Mouse (Mus musculus) liver, embryonic 12.5 days (tissue): ENCODE measurements at regions not wholly inside any gene's neighbourhood (a gene's known extent, or its start where the extent isn't known, plus 50 kb on each side); places are given as distances from the start of the nearest gene placed in this dataset.

ENCODE experiments used
- ATAC-seq: fragments of 200-750 bp; cut with Nextera tagmentation; 2 replicates; pipeline ENCODE4 v1.8.0; 2017; ENCODE audit warnings: moderate number of reproducible peaks, mild to moderate bottlenecking, moderate library complexity
- H3K27ac ChIP-seq: fragments of 300-500 bp; sonication (generic); 2 replicates; pipeline ENCODE4 v1.5.1; 2016; ENCODE audit warnings: mild to moderate bottlenecking
- H3K27me3 ChIP-seq: fragments of 300-500 bp; sonication (generic); replicated peaks from 2 replicates; pipeline ENCODE4 v1.6.1; 2016; ENCODE audit warnings: mild to moderate bottlenecking, moderate library complexity
- H3K36me3 ChIP-seq: fragments of 300-500 bp; sonication (generic); 2 replicates; pipeline ENCODE4 v1.6.1; 2016; ENCODE audit warnings: mild to moderate bottlenecking, moderate library complexity
- H3K4me1 ChIP-seq: fragments of 300-500 bp; sonication (generic); 2 replicates; pipeline ENCODE4 v1.6.1; 2016
- H3K4me2 ChIP-seq: fragments of 300-500 bp; sonication (generic); 2 replicates; pipeline ENCODE4 v1.6.1; 2016; ENCODE audit warnings: mild to moderate bottlenecking, moderate library complexity
- H3K4me3 ChIP-seq: fragments of 300-500 bp; sonication (generic); 2 replicates; pipeline ENCODE4 v1.5.1; 2016; ENCODE audit warnings: mild to moderate bottlenecking, moderate library complexity
- H3K9ac ChIP-seq: fragments of 300-500 bp; sonication (generic); 2 replicates; pipeline ENCODE4 v1.6.1; 2016; ENCODE audit warnings: mild to moderate bottlenecking, moderate library complexity
- H3K9me3 ChIP-seq: fragments of 300-500 bp; sonication (generic); replicated peaks from 2 replicates; pipeline ENCODE4 v1.6.1; 2016; ENCODE audit warnings: mild to moderate bottlenecking, moderate library complexity
- WGBS: fragments of 180-500 bp; shearing (Covaris S2); methylation state at CpG from one replicate; pipeline ENCODE4 v1.1.7; 2016; ENCODE audit not compliant: insufficient replicate concordance; 5-methylcytosine and 5-hydroxymethylcytosine counted together

- H3K27ac ChIP-seq: no peak overlapping the region
- no peaks in the 10 kb centered on the region for H3K36me3 ChIP-seq
- H3K9ac ChIP-seq: no peak overlapping the region
- H3K4me2 ChIP-seq: no peak overlapping the region
- H3K4me3 ChIP-seq: no peak overlapping the region
- H3K27me3 ChIP-seq: no peaks in the 10 kb centered on the region
- H3K4me1 ChIP-seq: peaks cover 8% of the 10 kb centered on the region; the same call in 1 of the 2 replicates
- WGBS: 37% methylated on average over 4 of the region's 4 CpGs
- no peak for ATAC-seq
- H3K9me3 ChIP-seq: no peaks in the 10 kb centered on the region
Observed at GRCm38 (mm10) chr13:28669832-28670585, 283.5 kb downstream of the Sox4 start.

DNA sequence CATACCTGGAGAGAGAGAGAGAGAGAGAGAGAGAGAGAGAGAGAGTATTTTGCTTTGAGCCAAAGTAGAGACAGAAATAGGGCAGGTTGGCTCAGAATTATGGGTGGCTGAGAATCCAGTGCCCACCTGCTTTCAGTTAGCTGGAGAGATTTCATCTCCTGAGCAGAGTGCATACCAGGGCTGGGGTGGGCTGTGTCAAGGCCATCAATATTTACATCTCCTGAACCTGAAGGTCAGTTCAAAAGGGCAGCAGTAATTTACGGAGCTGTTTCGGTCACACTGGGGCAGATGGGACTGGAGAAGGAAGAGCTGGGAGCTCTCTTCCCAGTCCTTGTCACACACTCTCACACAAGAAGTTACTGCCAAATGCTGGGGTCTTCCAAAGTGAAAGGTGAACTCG, 286.7 kb downstream of the Sox4 start:
- no peak; the same call in 1 of the 2 replicates for ATAC-seq

GRCm38 (mm10) chr13:28665150-28665549, 288.4 kb downstream of the Sox4 start:
- no peak overlapping the region for H3K4me3 ChIP-seq
- no peak overlapping the region for H3K4me2 ChIP-seq
- no peak overlapping the region for H3K27ac ChIP-seq
- H3K9ac ChIP-seq: no peak overlapping the region
- H3K36me3 ChIP-seq: no peaks in the 10 kb centered on the region
- no peaks in the 10 kb centered on the region for H3K9me3 ChIP-seq
- WGBS: 63% methylated on average over 5 of the region's 5 CpGs
- peaks cover 14% of the 10 kb centered on the region for H3K4me1 ChIP-seq
- H3K27me3 ChIP-seq: no peaks in the 10 kb centered on the region
- no peak for ATAC-seq

More for the DNA sequence above, 286.7 kb downstream of the Sox4 start:
- peaks cover 16% of the 10 kb centered on the region for H3K4me1 ChIP-seq
- H3K36me3 ChIP-seq: no peaks in the 10 kb centered on the region
- WGBS: 61% methylated on average over 3 of the region's 3 CpGs
- H3K4me2 ChIP-seq: no peak overlapping the region
- H3K9me3 ChIP-seq: no peaks in the 10 kb centered on the region
- no peaks in the 10 kb centered on the region for H3K27me3 ChIP-seq
- no peak overlapping the region for H3K9ac ChIP-seq
- H3K27ac ChIP-seq: no peak overlapping the region
- no peak overlapping the region for H3K4me3 ChIP-seq

DNA sequence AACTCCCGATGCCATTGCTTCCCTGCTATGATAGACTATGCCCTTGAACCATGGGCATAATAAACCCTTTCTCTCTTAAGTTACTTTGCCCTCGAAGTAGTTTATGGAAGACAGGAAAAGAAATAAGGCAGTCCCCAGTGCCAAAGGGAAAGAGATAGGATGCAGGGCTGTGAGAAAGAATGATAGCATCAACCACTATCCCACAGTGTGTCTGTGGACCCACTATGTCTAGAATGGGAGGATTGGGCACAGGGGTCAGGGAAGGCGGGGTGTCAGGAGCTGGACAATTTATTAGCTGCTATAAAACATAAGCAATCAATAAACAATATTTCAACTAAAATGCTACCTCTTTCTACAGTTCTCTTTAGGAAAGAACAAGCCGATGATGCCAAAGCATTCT, 288.8 kb downstream of the Sox4 start:
- H3K9me3 ChIP-seq: no peaks in the 10 kb centered on the region
- no peak overlapping the region for H3K4me3 ChIP-seq
- no peak overlapping the region for H3K9ac ChIP-seq
- peaks cover 14% of the 10 kb centered on the region for H3K4me1 ChIP-seq
- ATAC-seq: no peak
- no peaks in the 10 kb centered on the region for H3K27me3 ChIP-seq
- no peak overlapping the region for H3K4me2 ChIP-seq
- H3K36me3 ChIP-seq: no peaks in the 10 kb centered on the region
- no peak overlapping the region for H3K27ac ChIP-seq
- 65% methylated on average over 4 of the region's 4 CpGs for WGBS

DNA sequence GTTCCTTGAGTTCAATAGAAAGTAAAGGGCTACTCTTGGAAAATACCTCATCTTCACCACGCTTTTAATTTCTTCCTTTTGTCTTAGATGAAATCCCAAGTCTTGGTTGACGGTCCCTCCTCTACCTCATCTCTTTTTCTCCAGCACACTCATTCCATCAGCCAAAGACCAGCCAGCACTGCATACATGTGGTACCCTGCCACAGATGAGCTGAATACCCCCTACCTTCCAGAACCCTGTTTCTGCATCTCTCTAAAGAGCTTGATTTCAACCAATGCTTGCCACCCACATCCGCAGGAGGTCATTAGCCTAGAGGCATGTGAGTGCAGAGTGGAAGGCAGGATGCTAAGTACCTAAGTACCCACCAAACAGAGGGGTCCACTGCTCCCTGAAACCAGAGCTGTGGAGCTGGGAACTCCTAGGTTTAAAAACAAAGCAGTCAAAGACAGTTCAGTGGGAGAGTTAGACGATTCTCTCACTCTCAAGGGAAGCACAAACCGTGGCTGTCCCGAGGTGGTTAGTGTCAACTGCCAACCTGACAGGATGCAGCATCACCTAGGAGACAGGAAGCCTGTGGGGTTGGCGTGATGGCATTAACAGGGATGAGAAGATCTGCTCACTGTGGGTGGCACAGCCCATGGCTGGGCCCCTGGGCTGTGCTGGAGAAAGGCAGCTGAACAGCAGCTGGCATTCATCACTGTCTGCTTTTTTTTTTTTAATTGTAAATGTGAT, 289.4 kb downstream of the Sox4 start:
- Histone ChIP-seq H3K9ac (no peak overlapping the region), H3K27ac (no peak overlapping the region), H3K9me3 (no peaks in the 10 kb centered on the region), H3K4me3 (no peak overlapping the region), H3K36me3 (no peaks in the 10 kb centered on the region), H3K4me1 (peaks cover 14% of the 10 kb centered on the region), H3K27me3 (no peaks in the 10 kb centered on the region), H3K4me2 (no peak overlapping the region)
- no peak for ATAC-seq
- 47% methylated on average over 7 of the region's 7 CpGs for WGBS

DNA sequence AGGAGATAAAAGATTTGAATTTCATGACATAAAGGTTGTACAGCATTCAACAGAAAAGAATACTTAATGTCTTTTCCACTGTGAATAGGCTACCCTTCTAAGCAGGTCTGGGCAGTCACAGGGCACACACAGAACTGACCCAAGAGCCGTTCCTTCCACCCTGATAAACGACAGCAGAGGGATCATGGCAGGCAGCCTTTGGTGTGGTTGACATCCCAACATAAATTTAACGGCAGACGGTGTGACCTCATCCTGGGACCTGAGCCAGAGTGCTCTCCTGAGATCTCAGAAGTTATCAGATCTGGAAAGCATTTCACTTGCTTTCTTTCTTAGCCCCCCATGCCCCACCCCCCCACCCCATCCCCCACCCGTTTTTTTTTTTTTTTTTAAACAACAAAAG, 290.1 kb downstream of the Sox4 start:
- Histone ChIP-seq H3K9me3 (no peaks in the 10 kb centered on the region), H3K36me3 (no peaks in the 10 kb centered on the region), H3K27me3 (no peaks in the 10 kb centered on the region), H3K27ac (no peak overlapping the region), H3K4me3 (no peak overlapping the region), H3K4me1 (peaks cover 14% of the 10 kb centered on the region), H3K9ac (no peak overlapping the region), H3K4me2 (no peak overlapping the region)
- no peak for ATAC-seq
- WGBS: 25% methylated on average over 5 of the region's 5 CpGs

- Histone ChIP-seq H3K4me1 (peaks cover 8% of the 10 kb centered on the region; the same call in 1 of the 2 replicates), H3K27ac (no peak overlapping the region), H3K9me3 (no peaks in the 10 kb centered on the region), H3K4me3 (no peak overlapping the region), H3K27me3 (no peaks in the 10 kb centered on the region), H3K36me3 (no peaks in the 10 kb centered on the region), H3K4me2 (no peak overlapping the region), H3K9ac (no peak overlapping the region)
- WGBS: 30% methylated on average over 3 of the region's 3 CpGs
- ATAC-seq: peak; percentile 79
Observed at GRCm38 (mm10) chr13:28662316-28662752, 291.2 kb downstream of the Sox4 start.

GRCm38 (mm10) chr13:28660151-28660550, 293.4 kb downstream of the Sox4 start:
- Histone ChIP-seq H3K4me1 (peaks cover 8% of the 10 kb centered on the region; the same call in 1 of the 2 replicates), H3K27ac (no peak overlapping the region), H3K9me3 (no peaks in the 10 kb centered on the region), H3K36me3 (no peaks in the 10 kb centered on the region), H3K4me3 (no peak overlapping the region), H3K27me3 (no peaks in the 10 kb centered on the region), H3K9ac (no peak overlapping the region), H3K4me2 (no peak overlapping the region)
- 54% methylated on average over 2 of the region's 2 CpGs for WGBS
- ATAC-seq: no peak

DNA sequence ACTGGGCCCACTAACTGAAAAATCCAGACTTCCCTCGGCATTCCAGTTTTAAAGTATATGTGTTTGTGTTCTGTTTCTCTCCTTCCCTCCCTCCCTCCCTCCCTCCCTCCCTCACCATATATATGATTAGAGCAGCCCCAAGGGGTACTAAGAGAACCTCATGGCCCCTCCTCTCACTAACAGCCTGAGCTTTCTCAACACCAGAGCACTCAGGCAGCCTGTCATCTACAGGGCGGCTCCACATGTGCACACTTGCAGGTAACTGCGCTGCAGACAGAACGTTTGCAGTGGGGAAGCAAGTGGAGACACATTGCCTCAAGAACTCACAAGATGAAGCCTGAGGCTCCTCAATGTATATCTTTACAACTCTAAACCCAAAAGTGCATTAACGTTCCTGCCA, 294.9 kb downstream of the Sox4 start:
- H3K27me3 ChIP-seq: no peaks in the 10 kb centered on the region
- H3K4me3 ChIP-seq: no peak overlapping the region
- ATAC-seq: no peak
- no peaks in the 10 kb centered on the region for H3K36me3 ChIP-seq
- H3K4me2 ChIP-seq: no peak overlapping the region
- no peak overlapping the region for H3K9ac ChIP-seq
- H3K4me1 ChIP-seq: peaks cover 8% of the 10 kb centered on the region; the same call in 1 of the 2 replicates
- no peak overlapping the region for H3K27ac ChIP-seq
- WGBS: 73% methylated on average over 5 of the region's 5 CpGs
- H3K9me3 ChIP-seq: no peaks in the 10 kb centered on the region

GRCm38 (mm10) chr13:28654883-28655282, 298.6 kb downstream of the Sox4 start:
- Histone ChIP-seq H3K4me1 (no peaks in the 10 kb centered on the region), H3K27me3 (no peaks in the 10 kb centered on the region), H3K9ac (no peak overlapping the region), H3K4me3 (no peak overlapping the region), H3K9me3 (no peaks in the 10 kb centered on the region), H3K36me3 (no peaks in the 10 kb centered on the region), H3K4me2 (no peak overlapping the region), H3K27ac (no peak overlapping the region)
- ATAC-seq: no peak

- no peak for ATAC-seq
Observed at GRCm38 (mm10) chr13:28653362-28653761, 300.2 kb downstream of the Sox4 start.

GRCm38 (mm10) chr13:28651810-28652209, 301.7 kb downstream of the Sox4 start:
- Histone ChIP-seq H3K36me3 (no peaks in the 10 kb centered on the region), H3K4me2 (no peak overlapping the region), H3K9ac (no peak overlapping the region), H3K4me3 (no peak overlapping the region), H3K27ac (no peak overlapping the region), H3K4me1 (no peaks in the 10 kb centered on the region), H3K9me3 (no peaks in the 10 kb centered on the region), H3K27me3 (no peaks in the 10 kb centered on the region)
- ATAC-seq: no peak
- WGBS: 82% methylated on average over 2 of the region's 2 CpGs

More at GRCm38 (mm10) chr13:28653362-28653761, 300.2 kb downstream of the Sox4 start:
- Histone ChIP-seq H3K4me3 (no peak overlapping the region), H3K27me3 (no peaks in the 10 kb centered on the region), H3K27ac (no peak overlapping the region), H3K4me2 (no peak overlapping the region), H3K9ac (no peak overlapping the region), H3K4me1 (no peaks in the 10 kb centered on the region), H3K9me3 (no peaks in the 10 kb centered on the region), H3K36me3 (no peaks in the 10 kb centered on the region)
- WGBS: 61% methylated on average over 4 of the region's 4 CpGs
